Mouse (Mus musculus) embryonic facial prominence, embryonic 12.5 days (tissue): ENCODE measurements around the gene Lamc3. TPM values are rescaled to one million over a fixed set of nuclear protein-coding genes. Genes with fewer than 3 reads are reported as not detected.
A peak's percentile ranks its signal among the peaks of the same experiment; 100 is the strongest.

ENCODE experiments used
- ATAC-seq: fragments of 200-750 bp; cut with Nextera tagmentation; 2 replicates; pipeline ENCODE4 v1.8.0; 2017; ENCODE audit not compliant: insufficient number of reproducible peaks, insufficient read depth, low FRiP score, low TSS enrichment
- H3K27ac ChIP-seq: fragments of 300-500 bp; sonication (generic); 2 replicates; pipeline ENCODE4 v1.5.1; 2016; ENCODE audit warnings: mild to moderate bottlenecking
- H3K27me3 ChIP-seq: fragments of 300-500 bp; sonication (generic); 2 replicates; pipeline ENCODE4 v1.6.1; 2016; ENCODE audit warnings: mild to moderate bottlenecking, moderate library complexity
- H3K36me3 ChIP-seq: fragments of 300-500 bp; sonication (generic); 2 replicates; pipeline ENCODE4 v1.6.1; 2016; ENCODE audit warnings: mild to moderate bottlenecking
- H3K4me1 ChIP-seq: fragments of 300-500 bp; sonication (generic); 2 replicates; pipeline ENCODE4 v1.6.1; 2016
- H3K4me2 ChIP-seq: fragments of 300-500 bp; sonication (generic); replicated peaks from 2 replicates; pipeline ENCODE4 v1.6.1; 2016; ENCODE audit warnings: mild to moderate bottlenecking, moderate library complexity
- H3K4me3 ChIP-seq: fragments of 300-500 bp; sonication (generic); 2 replicates; pipeline ENCODE4 v1.5.1; 2016; ENCODE audit warnings: mild to moderate bottlenecking
- H3K9ac ChIP-seq: fragments of 300-500 bp; sonication (generic); 2 replicates; pipeline ENCODE4 v1.6.1; 2016; ENCODE audit warnings: mild to moderate bottlenecking, moderate library complexity
- H3K9me3 ChIP-seq: fragments of 300-500 bp; sonication (generic); 2 replicates; pipeline ENCODE4 v1.6.1; 2016; ENCODE audit warnings: mild to moderate bottlenecking, moderate library complexity
- WGBS: fragments of 180-500 bp; shearing (Covaris S2); methylation state at CpG from one replicate; pipeline ENCODE4 v1.1.7; 2016; 5-methylcytosine and 5-hydroxymethylcytosine counted together
- polyA plus RNA-seq: library from polyadenylated mRNA; unstranded; fragments of >200 nt; fragmentation: Nextera tagmentation; extraction: Ambion mirVana; gene quantifications from 2 replicates; pipeline ENCODE4 v1.2.1, GENCODE M21; 2016

Lamc3 gene
- polyA plus RNA-seq, 1 experiment from 2014 or later = 1.8 TPM

GRCm38 (mm10) chr2:31945580-31945979, 58.5 kb downstream of the Lamc3 start:
- no peaks in the 10 kb centered on the region for H3K9me3 ChIP-seq
- H3K9ac ChIP-seq = no peak overlapping the region
- H3K4me3 ChIP-seq = no peak overlapping the region
- ATAC-seq = no peak
- H3K4me1 ChIP-seq = no peaks in the 10 kb centered on the region
- no peak overlapping the region for H3K27ac ChIP-seq
- H3K27me3 ChIP-seq = 0 out of 2 replicates have a peak, but pooled peaks cover 5% of the 10 kb centered on the region
- H3K36me3 ChIP-seq = no peaks in the 10 kb centered on the region
- H3K4me2 ChIP-seq = no peak overlapping the region
- 71% methylated on average over 2 of the region's 2 CpGs for WGBS

- Histone ChIP-seq H3K9me3 (no peaks in the 10 kb centered on the region), H3K27me3 (0 out of 2 replicates have a peak, but pooled peaks cover 5% of the 10 kb centered on the region), H3K4me3 (no peak overlapping the region), H3K36me3 (no peaks in the 10 kb centered on the region), H3K9ac (no peak overlapping the region), H3K4me1 (peaks cover 17% of the 10 kb centered on the region), H3K4me2 (no peak overlapping the region), H3K27ac (no peak overlapping the region)
- WGBS = 77% methylated on average over 6 of the region's 6 CpGs
- no peak for ATAC-seq
These were observed 61.3 kb downstream of the Lamc3 start for GRCm38 (mm10) chr2:31948392-31948791.

- no peaks in the 10 kb centered on the region for H3K9me3 ChIP-seq
- no peak overlapping the region for H3K27ac ChIP-seq
- H3K4me3 ChIP-seq = no peak overlapping the region
- H3K36me3 ChIP-seq = no peaks in the 10 kb centered on the region
- no peak for ATAC-seq
- 0 out of 2 replicates have a peak, but pooled peaks cover 5% of the 10 kb centered on the region for H3K27me3 ChIP-seq
- no peak overlapping the region for H3K9ac ChIP-seq
- peaks cover 17% of the 10 kb centered on the region for H3K4me1 ChIP-seq
- 69% methylated on average over 6 of the region's 6 CpGs for WGBS
- no peak overlapping the region for H3K4me2 ChIP-seq
These were observed 61.7 kb downstream of the Lamc3 start for GRCm38 (mm10) chr2:31948801-31949200.

DNA sequence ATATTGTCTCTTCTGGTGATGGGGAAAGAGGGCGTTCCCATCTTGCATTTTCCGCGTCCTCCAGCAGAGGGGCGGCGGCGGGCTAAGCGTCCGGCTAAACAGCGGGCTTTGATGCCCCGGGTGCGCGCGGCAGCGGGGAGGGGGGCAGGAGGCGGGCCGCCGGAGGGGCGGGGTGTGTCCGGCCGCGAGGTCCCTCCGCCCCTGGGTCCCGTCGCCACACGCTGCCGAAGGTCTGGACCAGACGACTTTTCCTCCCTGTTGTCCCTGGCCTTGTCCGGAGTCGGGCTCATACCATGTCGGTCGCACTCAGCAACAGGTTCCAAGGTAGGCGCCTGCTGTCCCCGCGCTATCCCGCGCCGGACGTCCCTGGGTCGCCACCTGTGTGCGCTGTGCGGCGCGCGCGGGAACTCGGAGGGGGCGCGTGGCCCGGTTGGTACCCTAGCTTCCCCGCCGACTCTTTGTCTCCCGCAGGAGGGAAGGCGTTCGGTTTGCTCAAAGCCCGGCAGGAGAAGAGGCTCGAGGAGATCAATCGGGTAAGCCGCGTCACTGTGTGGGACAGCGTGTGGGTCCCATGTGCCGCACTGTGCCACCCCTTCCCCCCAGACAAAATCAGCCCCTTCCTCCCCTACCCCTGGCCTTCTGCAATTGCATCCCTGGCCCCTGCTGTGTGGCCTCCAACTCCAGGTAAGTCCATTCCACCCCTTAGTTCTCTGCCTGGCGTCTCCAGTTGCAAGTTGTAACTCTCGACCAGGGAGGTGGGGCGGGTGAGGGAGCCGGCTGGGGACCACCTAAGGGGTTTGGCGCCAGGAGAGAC, 63.2 kb downstream of the Lamc3 start, which contains the start of gene Aif1l:
Gene Aif1l, plus strand, starts transcription at position 82 of the 814 bp plus-strand sequence.
- H3K4me3 ChIP-seq = peak within 1 kb of the TSS; percentile 79
- WGBS = under 1% methylated on average over 65 of the region's 66 CpGs
- H3K4me2 ChIP-seq = peak within 1 kb of the TSS; percentile 84
- peak within 1 kb of the TSS; percentile 79 for H3K9ac ChIP-seq
- H3K36me3 ChIP-seq = peaks cover 7% of the 10 kb centered on the region; the same call in 1 of the 2 replicates
- no peaks in the 10 kb centered on the region for H3K9me3 ChIP-seq
- ATAC-seq = peak; percentile 47
- no peak within 1 kb of the TSS for H3K27ac ChIP-seq
- 0 out of 2 replicates have a peak, but pooled peaks cover 5% of the 10 kb centered on the region for H3K27me3 ChIP-seq
- H3K4me1 ChIP-seq = peaks cover 17% of the 10 kb centered on the region

DNA sequence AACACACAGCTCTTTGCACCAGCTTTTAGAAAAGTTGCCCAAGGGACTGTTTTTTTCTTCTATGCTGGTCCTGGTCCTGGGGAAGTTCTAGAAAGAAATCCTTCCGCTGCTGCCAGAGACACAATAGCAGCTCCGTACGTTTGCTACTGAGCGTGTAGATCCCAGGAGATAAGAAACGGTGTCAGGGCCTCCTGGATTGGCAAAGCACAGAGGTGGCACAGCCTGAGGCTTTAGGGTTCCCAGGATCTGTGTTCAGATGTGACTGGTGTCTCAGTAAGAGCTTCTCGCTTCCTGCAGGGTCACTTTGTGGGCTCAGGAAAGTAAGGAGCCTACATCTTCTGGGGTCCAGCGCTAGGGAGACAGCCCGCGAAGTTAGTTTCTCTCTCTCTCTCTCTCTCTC, 63.9 kb downstream of the Lamc3 start:
- ATAC-seq = no peak
- Histone ChIP-seq H3K27me3 (0 out of 2 replicates have a peak, but pooled peaks cover 3% of the 10 kb centered on the region), H3K27ac (no peak overlapping the region), H3K9me3 (no peaks in the 10 kb centered on the region), H3K9ac (peak overlapping the region; percentile 79), H3K4me2 (peak overlapping the region; percentile 84), H3K4me1 (peaks cover 17% of the 10 kb centered on the region), H3K4me3 (peak overlapping the region; percentile 79), H3K36me3 (peaks cover 7% of the 10 kb centered on the region; the same call in 1 of the 2 replicates)
- 16% methylated on average over 9 of the region's 9 CpGs for WGBS

DNA sequence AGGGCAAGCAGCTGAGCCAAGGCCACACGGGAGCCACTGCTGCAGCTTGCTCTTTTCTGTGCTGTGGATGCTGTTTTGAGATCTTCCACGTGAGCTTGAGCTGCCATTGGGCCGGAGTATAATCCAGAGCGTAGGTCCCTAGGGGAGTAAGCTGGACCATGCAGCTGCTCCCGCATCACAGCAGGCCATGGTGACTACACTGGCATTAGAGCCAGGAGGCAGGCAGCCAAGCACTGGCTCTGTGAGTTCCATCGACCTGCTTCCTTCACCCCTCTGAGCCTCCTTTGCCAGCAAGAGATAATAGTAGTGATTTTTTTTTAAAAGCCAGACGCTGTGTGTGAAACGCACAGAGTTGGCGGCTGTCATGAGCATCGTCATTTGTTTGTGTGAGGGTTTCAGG, 65.1 kb downstream of the Lamc3 start:
- H3K36me3 ChIP-seq = peaks cover 12% of the 10 kb centered on the region; the same call in 1 of the 2 replicates
- H3K4me3 ChIP-seq = no peak overlapping the region
- H3K27me3 ChIP-seq = no peaks in the 10 kb centered on the region
- no peak overlapping the region for H3K27ac ChIP-seq
- H3K4me1 ChIP-seq = peaks cover 17% of the 10 kb centered on the region
- no peak overlapping the region for H3K9ac ChIP-seq
- no peak overlapping the region for H3K4me2 ChIP-seq
- H3K9me3 ChIP-seq = no peaks in the 10 kb centered on the region
- WGBS = 87% methylated on average over 10 of the region's 10 CpGs
- ATAC-seq = no peak

DNA sequence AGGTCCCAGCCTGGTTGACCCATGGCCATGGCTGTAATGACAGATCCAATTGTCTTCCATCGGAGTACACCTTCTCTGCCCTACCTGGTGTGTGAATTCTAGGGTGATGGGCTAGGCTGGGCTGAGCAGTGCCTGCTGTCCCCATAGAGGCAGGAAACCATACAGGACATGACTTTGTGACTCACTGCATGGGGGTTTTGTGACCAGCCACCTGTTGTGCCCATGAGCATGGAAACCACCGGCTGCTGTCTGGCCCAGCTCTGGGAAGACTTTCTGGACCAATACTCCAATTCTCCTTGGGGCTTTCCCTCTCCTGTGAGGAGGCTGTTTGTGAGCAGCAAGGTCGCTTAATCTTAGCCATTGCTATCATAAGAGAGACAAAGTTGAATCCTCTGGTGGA, 65.6 kb downstream of the Lamc3 start:
- 84% methylated on average over 3 of the region's 3 CpGs for WGBS
- Histone ChIP-seq H3K9me3 (no peaks in the 10 kb centered on the region), H3K4me3 (no peak overlapping the region), H3K9ac (no peak overlapping the region), H3K27me3 (no peaks in the 10 kb centered on the region), H3K36me3 (peaks cover 14% of the 10 kb centered on the region; the same call in 1 of the 2 replicates), H3K4me1 (peaks cover 17% of the 10 kb centered on the region), H3K4me2 (no peak overlapping the region), H3K27ac (no peak overlapping the region)
- no peak for ATAC-seq

DNA sequence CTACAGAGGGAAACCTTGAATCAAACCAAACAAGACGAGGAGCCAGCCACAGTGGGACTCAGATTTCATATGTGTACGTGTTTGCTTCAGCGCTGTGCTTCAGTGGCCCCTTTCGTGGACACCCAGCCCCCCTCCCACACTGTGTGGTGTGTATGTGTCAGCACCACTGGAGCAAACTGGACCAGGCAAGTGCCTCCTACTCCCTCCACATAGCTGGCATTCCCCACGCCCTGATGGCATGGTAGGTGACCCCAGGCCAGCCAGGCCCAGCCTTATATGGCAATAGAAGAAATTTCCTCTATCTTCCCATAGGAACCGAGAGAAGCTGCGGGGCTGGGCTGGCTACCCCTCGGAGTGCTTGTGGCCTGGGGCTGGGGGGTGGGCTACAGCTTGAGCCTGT, 66.6 kb downstream of the Lamc3 start:
- peaks cover 14% of the 10 kb centered on the region; the same call in 1 of the 2 replicates for H3K36me3 ChIP-seq
- 73% methylated on average over 8 of the region's 8 CpGs for WGBS
- no peak overlapping the region for H3K4me2 ChIP-seq
- no peaks in the 10 kb centered on the region for H3K27me3 ChIP-seq
- H3K27ac ChIP-seq = no peak overlapping the region
- H3K9me3 ChIP-seq = no peaks in the 10 kb centered on the region
- ATAC-seq = no peak
- H3K9ac ChIP-seq = no peak overlapping the region
- H3K4me1 ChIP-seq = peaks cover 17% of the 10 kb centered on the region
- H3K4me3 ChIP-seq = no peak overlapping the region

DNA sequence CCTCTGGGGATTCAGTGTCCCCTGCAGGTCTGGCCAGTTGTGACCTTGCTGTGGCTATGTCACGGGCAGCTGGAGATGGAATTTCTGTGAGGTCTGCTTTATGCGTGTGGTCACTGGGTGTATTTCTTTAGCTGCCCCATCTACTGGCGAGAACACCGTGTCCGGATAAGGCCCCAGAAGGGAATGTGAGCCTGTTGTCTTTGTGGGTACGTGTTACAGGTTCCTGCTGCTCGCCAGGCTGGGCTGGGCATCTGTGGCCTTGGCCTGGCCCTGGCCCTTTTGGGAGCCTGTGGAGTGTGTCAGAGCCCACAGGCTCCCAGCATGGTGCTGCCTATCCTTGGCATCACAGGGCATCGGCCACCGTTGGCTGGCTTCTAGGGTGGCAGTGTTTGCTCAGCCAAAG, 67.7 kb downstream of the Lamc3 start:
- H3K27ac ChIP-seq = no peak overlapping the region
- no peak overlapping the region for H3K4me3 ChIP-seq
- H3K27me3 ChIP-seq = no peaks in the 10 kb centered on the region
- peaks cover 17% of the 10 kb centered on the region for H3K4me1 ChIP-seq
- H3K36me3 ChIP-seq = peaks cover 14% of the 10 kb centered on the region; the same call in 1 of the 2 replicates
- H3K9me3 ChIP-seq = no peaks in the 10 kb centered on the region
- H3K4me2 ChIP-seq = no peak overlapping the region
- ATAC-seq = no peak
- WGBS = 89% methylated on average over 9 of the region's 9 CpGs
- H3K9ac ChIP-seq = no peak overlapping the region

DNA sequence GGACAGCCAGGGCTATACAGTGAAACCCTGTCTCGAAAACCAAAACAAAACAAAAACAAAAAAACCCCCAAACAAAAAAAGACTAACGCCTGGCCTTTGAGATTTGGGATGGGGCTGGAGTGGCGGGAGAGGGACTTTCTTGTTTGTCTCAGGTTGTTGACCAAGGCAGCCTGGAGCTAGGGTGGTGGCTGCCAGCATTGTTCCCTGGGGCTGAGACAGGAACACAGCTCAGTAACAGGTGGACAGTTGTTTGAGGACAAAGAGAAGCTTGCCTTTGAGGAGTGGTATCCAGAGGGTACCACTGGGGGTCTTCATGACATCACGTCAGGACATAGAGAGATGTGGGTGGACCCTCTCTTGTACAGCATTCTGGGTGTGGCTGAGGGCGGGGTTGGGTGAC, 68.6 kb downstream of the Lamc3 start:
- H3K9ac ChIP-seq = no peak overlapping the region
- no peaks in the 10 kb centered on the region for H3K27me3 ChIP-seq
- H3K4me2 ChIP-seq = no peak overlapping the region
- no peak overlapping the region for H3K27ac ChIP-seq
- H3K4me1 ChIP-seq = peaks cover 17% of the 10 kb centered on the region
- H3K4me3 ChIP-seq = no peak overlapping the region
- 80% methylated on average over 5 of the region's 5 CpGs for WGBS
- ATAC-seq = no peak
- peaks cover 14% of the 10 kb centered on the region; the same call in 1 of the 2 replicates for H3K36me3 ChIP-seq
- H3K9me3 ChIP-seq = no peaks in the 10 kb centered on the region

GRCm38 (mm10) chr2:31957211-31957610, 70.1 kb downstream of the Lamc3 start:
- Histone ChIP-seq H3K27me3 (no peaks in the 10 kb centered on the region), H3K4me2 (no peak overlapping the region), H3K36me3 (peaks cover 18% of the 10 kb centered on the region), H3K9me3 (no peaks in the 10 kb centered on the region), H3K27ac (no peak overlapping the region), H3K4me1 (peaks cover 2% of the 10 kb centered on the region; the same call in 1 of the 2 replicates), H3K4me3 (no peak overlapping the region), H3K9ac (peak overlapping the region; percentile 2; the same call in 1 of the 2 replicates)
- WGBS = 90% methylated on average over 10 of the region's 10 CpGs
- no peak for ATAC-seq

DNA sequence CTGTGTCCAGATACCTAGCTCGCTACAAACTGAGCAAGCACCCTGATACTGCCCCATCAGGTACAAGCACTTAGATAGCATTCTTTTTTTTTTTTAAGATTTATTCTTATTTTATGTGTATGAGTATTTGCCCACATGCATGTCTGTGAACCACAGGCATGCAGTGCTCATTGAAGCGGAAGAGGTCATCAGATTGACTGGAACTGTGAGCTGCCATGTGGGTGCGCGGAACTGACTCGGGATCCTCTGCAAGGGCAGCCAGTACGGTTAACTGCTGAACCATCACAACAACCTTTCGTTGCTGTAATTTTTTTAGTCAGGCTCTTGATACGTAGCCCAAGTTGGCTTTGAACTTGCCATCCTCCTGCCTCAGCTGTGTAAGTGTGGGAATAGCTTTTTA, 73.9 kb downstream of the Lamc3 start:
- peaks cover 19% of the 10 kb centered on the region; the same call in 1 of the 2 replicates for H3K36me3 ChIP-seq
- no peak overlapping the region for H3K9ac ChIP-seq
- H3K9me3 ChIP-seq = no peaks in the 10 kb centered on the region
- H3K27me3 ChIP-seq = no peaks in the 10 kb centered on the region
- no peaks in the 10 kb centered on the region for H3K4me1 ChIP-seq
- no peak overlapping the region for H3K4me2 ChIP-seq
- no peak overlapping the region for H3K4me3 ChIP-seq
- H3K27ac ChIP-seq = no peak overlapping the region
- whole genome bisulfite sequencing = 90% methylated on average over 8 of the region's 8 CpGs
- ATAC-seq = no peak
